Mouse (Mus musculus): ENCODE results near the gene Fam114a1. TPM values are rescaled to one million over a fixed set of nuclear protein-coding genes. Genes with fewer than 3 reads are reported as not detected.

The Fam114a1 gene
- polyA plus RNA-seq, 1 experiment: 6.1 TPM

DNA sequence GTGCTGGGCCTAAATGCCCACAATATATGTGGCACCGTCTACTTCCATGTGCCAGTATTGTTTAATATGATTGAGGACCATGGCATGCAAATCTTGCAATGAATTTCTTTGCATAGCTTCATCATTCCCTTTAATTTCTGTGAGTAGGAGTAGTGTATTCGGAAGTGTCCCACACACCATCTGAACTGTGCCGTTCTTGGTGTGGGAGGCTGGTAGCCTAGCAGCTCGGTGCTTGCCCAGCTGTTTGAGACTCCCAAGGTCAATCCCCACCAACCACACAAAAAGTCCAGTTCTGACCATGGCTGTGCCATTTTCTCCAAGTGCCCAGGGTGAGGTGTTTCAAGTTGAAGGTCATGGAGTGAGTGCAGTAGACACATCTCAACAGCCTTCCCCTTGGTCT is 52.1 kb downstream of the Fam114a1 start:
- DNase-seq (ENCODE audit: low read depth in 1 of 2, low spot score in 2 of 2): no peak
- Histone ChIP-seq H3K4me3 (ENCODE audit: extremely low read depth, insufficient read depth, insufficient read length) (no peak overlapping the region), H3K27me3 (ENCODE audit: control insufficient read depth, insufficient read depth, low read length) (no peaks in the 10 kb centered on the region), H3K27ac (ENCODE audit: insufficient read depth, low read length) (no peak overlapping the region), H3K36me3 (ENCODE audit: control insufficient read depth, insufficient read depth, low read length) (no peaks in the 10 kb centered on the region), H3K4me1 (ENCODE audit: control insufficient read depth, insufficient read depth, insufficient read length) (peaks cover 10% of the 10 kb centered on the region; the same call in 1 of the 2 replicates)
- TF ChIP-seq CTCF (IDR thresholded peaks at IDR 0.05; ENCODE audit: extremely low read depth, insufficient read depth, insufficient read length, insufficient replicate concordance): no peak
- TF ChIP-seq POLR2A (IDR thresholded peaks at IDR 0.05; ENCODE audit: low read depth, low read length): no peak
- WGBS: 98% methylated on average over 4 of the region's 4 CpGs

DNA sequence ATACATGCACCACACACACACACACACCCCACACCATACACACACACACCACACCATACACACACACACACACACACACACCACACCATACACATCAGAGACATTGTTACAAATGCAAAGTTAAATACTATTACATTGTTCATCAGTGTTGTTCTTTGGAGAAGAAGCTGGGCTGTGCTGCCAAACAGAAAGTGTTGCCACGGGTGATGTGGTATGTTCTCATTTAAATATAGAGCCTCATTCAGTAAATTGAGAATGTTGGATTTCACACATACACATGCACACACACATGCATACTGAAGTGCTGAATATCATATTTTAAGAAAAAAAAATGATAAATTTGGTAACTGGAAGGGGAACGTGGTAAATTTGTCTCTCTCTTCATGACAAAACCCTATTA is 54.8 kb downstream of the Fam114a1 start:
- no peak for DNase-seq (ENCODE audit: low read depth in 1 of 2, low spot score in 2 of 2)
- 62% methylated on average over 2 of the region's 2 CpGs for WGBS
- Histone ChIP-seq H3K4me1 (ENCODE audit: control insufficient read depth, insufficient read depth, insufficient read length) (peaks cover 10% of the 10 kb centered on the region; the same call in 1 of the 2 replicates), H3K27me3 (ENCODE audit: control insufficient read depth, insufficient read depth, low read length) (no peaks in the 10 kb centered on the region), H3K27ac (ENCODE audit: insufficient read depth, low read length) (no peak overlapping the region), H3K36me3 (ENCODE audit: control insufficient read depth, insufficient read depth, low read length) (no peaks in the 10 kb centered on the region), H3K4me3 (ENCODE audit: extremely low read depth, insufficient read depth, insufficient read length) (no peak overlapping the region)
- TF ChIP-seq CTCF (IDR thresholded peaks at IDR 0.05; ENCODE audit: extremely low read depth, insufficient read depth, insufficient read length, insufficient replicate concordance) (no peak), POLR2A (IDR thresholded peaks at IDR 0.05; ENCODE audit: low read depth, low read length) (no peak)

DNA sequence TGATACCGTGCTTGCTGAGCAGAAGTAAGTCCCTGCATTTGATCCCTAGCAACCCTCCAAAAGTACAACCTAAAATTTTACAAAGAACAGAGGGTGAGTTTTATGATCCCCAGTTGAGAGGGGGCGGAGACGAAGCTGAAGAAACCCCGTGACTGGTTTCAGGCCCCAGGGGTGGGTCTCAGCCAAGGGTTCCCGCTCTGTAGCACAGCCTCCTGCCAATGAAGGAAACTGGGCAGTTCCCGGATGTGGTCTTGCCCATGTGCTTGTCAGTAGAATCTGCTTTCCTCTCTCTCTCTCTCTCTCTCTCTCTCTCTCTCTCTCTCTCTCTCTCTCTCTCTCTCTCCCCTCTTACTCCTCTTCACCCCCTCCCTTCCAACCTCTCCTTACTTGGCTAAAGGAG is 56.0 kb downstream of the Fam114a1 start:
- H3K27me3 ChIP-seq (ENCODE audit: control insufficient read depth, insufficient read depth, low read length): no peaks in the 10 kb centered on the region
- no peak overlapping the region for H3K4me3 ChIP-seq (ENCODE audit: extremely low read depth, insufficient read depth, insufficient read length)
- no peaks in the 10 kb centered on the region for H3K36me3 ChIP-seq (ENCODE audit: control insufficient read depth, insufficient read depth, low read length)
- H3K27ac ChIP-seq (ENCODE audit: insufficient read depth, low read length): peak overlapping the region; percentile 17; the same call in 1 of the 2 replicates
- DNase-seq (ENCODE audit: low read depth in 1 of 2, low spot score in 2 of 2): peak; percentile 68 to 70
- no peak for TF ChIP-seq POLR2A (IDR thresholded peaks at IDR 0.05; ENCODE audit: low read depth, low read length)
- TF ChIP-seq CTCF (IDR thresholded peaks at IDR 0.05; ENCODE audit: extremely low read depth, insufficient read depth, insufficient read length, insufficient replicate concordance): no peak
- WGBS: 8% methylated on average over 6 of the region's 6 CpGs
- peaks cover 10% of the 10 kb centered on the region; the same call in 1 of the 2 replicates for H3K4me1 ChIP-seq (ENCODE audit: control insufficient read depth, insufficient read depth, insufficient read length)

DNA sequence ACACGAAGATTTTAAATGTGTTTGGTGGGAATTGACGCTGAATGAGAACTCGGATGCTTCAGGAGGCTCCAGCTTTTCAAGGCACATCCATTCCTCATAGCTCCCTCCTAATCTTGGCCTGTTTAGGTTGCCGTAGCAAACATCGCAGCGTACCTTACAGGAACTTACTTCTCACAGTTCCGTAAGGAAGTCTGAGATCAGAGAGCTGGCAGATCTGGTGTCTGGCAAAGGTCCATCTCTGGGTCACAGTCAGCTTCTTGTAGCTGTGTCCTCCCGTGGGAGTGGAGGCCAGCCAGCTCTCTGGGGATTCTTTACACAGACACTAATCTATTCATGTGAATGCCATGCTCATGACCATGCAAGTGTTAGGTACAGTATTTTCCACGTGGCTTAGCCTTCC is 56.9 kb downstream of the Fam114a1 start:
- no peaks in the 10 kb centered on the region for H3K36me3 ChIP-seq (ENCODE audit: control insufficient read depth, insufficient read depth, low read length)
- no peak overlapping the region for H3K4me3 ChIP-seq (ENCODE audit: extremely low read depth, insufficient read depth, insufficient read length)
- no peak overlapping the region for H3K27ac ChIP-seq (ENCODE audit: insufficient read depth, low read length)
- TF ChIP-seq CTCF (IDR thresholded peaks at IDR 0.05; ENCODE audit: extremely low read depth, insufficient read depth, insufficient read length, insufficient replicate concordance) (no peak), POLR2A (IDR thresholded peaks at IDR 0.05; ENCODE audit: low read depth, low read length) (no peak)
- no peak for DNase-seq (ENCODE audit: low read depth in 1 of 2, low spot score in 2 of 2)
- peaks cover 10% of the 10 kb centered on the region; the same call in 1 of the 2 replicates for H3K4me1 ChIP-seq (ENCODE audit: control insufficient read depth, insufficient read depth, insufficient read length)
- H3K27me3 ChIP-seq (ENCODE audit: control insufficient read depth, insufficient read depth, low read length): no peaks in the 10 kb centered on the region
- 61% methylated on average over 9 of the region's 9 CpGs for WGBS

DNA sequence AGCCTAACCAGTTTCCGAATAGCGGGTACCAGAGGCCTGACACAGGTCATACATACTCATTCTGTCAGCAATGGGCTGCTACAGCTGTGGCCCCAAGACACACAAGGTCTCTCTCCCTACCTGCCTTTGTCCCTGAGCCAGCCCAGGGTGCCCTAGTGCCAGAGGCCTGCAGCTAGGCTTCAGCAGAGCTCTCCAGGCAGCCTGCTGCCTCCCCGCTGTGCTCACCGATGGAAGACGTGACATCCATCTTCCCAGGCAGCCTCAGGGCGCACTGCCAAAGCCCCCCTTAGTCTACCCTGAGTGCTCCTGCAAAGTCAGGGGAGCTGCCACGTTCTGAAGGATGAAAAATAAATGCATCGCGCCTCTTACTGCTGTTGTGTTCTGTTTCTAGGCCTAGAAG is 58.1 kb downstream of the Fam114a1 start:
- DNase-seq (ENCODE audit: low read depth in 1 of 2, low spot score in 2 of 2): no peak
- Histone ChIP-seq H3K4me3 (ENCODE audit: extremely low read depth, insufficient read depth, insufficient read length) (no peak overlapping the region), H3K36me3 (ENCODE audit: control insufficient read depth, insufficient read depth, low read length) (no peaks in the 10 kb centered on the region), H3K27me3 (ENCODE audit: control insufficient read depth, insufficient read depth, low read length) (no peaks in the 10 kb centered on the region), H3K4me1 (ENCODE audit: control insufficient read depth, insufficient read depth, insufficient read length) (peaks cover 10% of the 10 kb centered on the region; the same call in 1 of the 2 replicates), H3K27ac (ENCODE audit: insufficient read depth, low read length) (no peak overlapping the region)
- no peak for TF ChIP-seq CTCF (IDR thresholded peaks at IDR 0.05; ENCODE audit: extremely low read depth, insufficient read depth, insufficient read length, insufficient replicate concordance)
- no peak for TF ChIP-seq POLR2A (IDR thresholded peaks at IDR 0.05; ENCODE audit: low read depth, low read length)
- WGBS: 92% methylated on average over 9 of the region's 9 CpGs

DNA sequence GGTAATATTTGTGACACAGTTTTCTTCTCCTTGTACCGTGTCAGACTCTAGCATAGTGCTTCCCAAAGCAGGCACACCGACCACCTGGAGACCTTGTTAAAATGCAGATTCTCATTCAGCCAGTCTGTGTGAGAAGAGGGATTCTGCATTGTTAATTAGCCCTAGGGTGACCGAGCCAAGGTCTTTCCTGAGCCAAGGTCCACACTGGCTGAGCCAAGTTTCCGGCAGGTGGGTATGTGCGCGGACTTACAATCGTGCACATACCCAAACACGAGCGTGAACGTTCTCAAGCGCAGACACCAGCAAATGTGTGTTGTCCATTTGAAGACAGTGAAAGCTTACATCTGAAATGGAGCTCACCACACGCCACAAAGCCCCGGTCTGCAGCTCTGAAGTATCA is 66.7 kb downstream of the Fam114a1 start:
- Histone ChIP-seq H3K27ac (ENCODE audit: insufficient read depth, low read length) (no peak overlapping the region), H3K36me3 (ENCODE audit: control insufficient read depth, insufficient read depth, low read length) (no peaks in the 10 kb centered on the region), H3K4me1 (ENCODE audit: control insufficient read depth, insufficient read depth, insufficient read length) (no peaks in the 10 kb centered on the region), H3K27me3 (ENCODE audit: control insufficient read depth, insufficient read depth, low read length) (no peaks in the 10 kb centered on the region), H3K4me3 (ENCODE audit: extremely low read depth, insufficient read depth, insufficient read length) (no peak overlapping the region)
- no peak for TF ChIP-seq POLR2A (IDR thresholded peaks at IDR 0.05; ENCODE audit: low read depth, low read length)
- no peak for TF ChIP-seq CTCF (IDR thresholded peaks at IDR 0.05; ENCODE audit: extremely low read depth, insufficient read depth, insufficient read length, insufficient replicate concordance)
- DNase-seq (ENCODE audit: low read depth in 1 of 2, low spot score in 2 of 2): no peak
- 94% methylated on average over 13 of the region's 13 CpGs for WGBS

DNA sequence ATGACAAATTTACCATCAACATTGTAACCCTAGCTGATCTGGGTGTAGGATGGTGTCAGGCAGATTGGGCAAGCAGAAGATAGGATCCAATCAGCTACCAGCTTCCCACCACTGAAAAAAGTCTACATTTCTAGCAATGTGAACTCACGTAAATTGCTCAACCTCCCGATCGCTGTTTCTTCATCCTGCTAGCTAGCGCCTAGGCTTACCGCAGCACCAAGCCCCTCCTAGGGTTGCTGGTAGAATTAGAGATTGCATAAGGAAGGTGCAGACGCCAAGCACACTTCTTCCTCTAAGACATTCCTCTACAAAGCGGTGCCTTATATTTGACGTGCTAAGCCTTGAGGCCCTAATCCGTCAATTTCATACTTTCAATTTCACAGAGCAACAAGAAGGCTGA is 68.4 kb downstream of the Fam114a1 start:
- no peaks in the 10 kb centered on the region for H3K4me1 ChIP-seq (ENCODE audit: control insufficient read depth, insufficient read depth, insufficient read length)
- no peak for DNase-seq (ENCODE audit: low read depth in 1 of 2, low spot score in 2 of 2)
- H3K27ac ChIP-seq (ENCODE audit: insufficient read depth, low read length): no peak overlapping the region
- 80% methylated on average over 9 of the region's 9 CpGs for WGBS
- TF ChIP-seq CTCF (IDR thresholded peaks at IDR 0.05; ENCODE audit: extremely low read depth, insufficient read depth, insufficient read length, insufficient replicate concordance) (no peak), POLR2A (IDR thresholded peaks at IDR 0.05; ENCODE audit: low read depth, low read length) (no peak)
- H3K36me3 ChIP-seq (ENCODE audit: control insufficient read depth, insufficient read depth, low read length): no peaks in the 10 kb centered on the region
- no peaks in the 10 kb centered on the region for H3K27me3 ChIP-seq (ENCODE audit: control insufficient read depth, insufficient read depth, low read length)
- H3K4me3 ChIP-seq (ENCODE audit: extremely low read depth, insufficient read depth, insufficient read length): no peak overlapping the region

Data from spleen, adult 2 months (tissue).